Mouse (Mus musculus) hindbrain, embryonic 10.5 days (tissue): ENCODE measurements around the gene Bcas3. TPM values are rescaled to one million over a fixed set of nuclear protein-coding genes. Genes with fewer than 3 reads are reported as not detected.

ENCODE experiments used
- DNase-seq: peaks from one replicate; pipeline ENCODE4 v3.0.0-alpha.2; 2017; ENCODE audit warnings: low spot score
- H3K27ac ChIP-seq: fragments of 300-500 bp; sonication (generic); 2 replicates; pipeline ENCODE4 v1.5.1; 2016; ENCODE audit warnings: mild to moderate bottlenecking, moderate library complexity
- H3K27me3 ChIP-seq: fragments of 300-500 bp; sonication (generic); 2 replicates; pipeline ENCODE4 v1.6.1; 2016; ENCODE audit warnings: mild to moderate bottlenecking; ENCODE audit not compliant: poor library complexity, insufficient read depth, severe bottlenecking
- H3K36me3 ChIP-seq: fragments of 300-500 bp; sonication (generic); 2 replicates; pipeline ENCODE4 v1.6.1; 2016; ENCODE audit warnings: mild to moderate bottlenecking, moderate library complexity
- H3K4me1 ChIP-seq: fragments of 300-500 bp; sonication (generic); replicated peaks from 2 replicates; pipeline ENCODE4 v1.6.1; 2016; ENCODE audit warnings: mild to moderate bottlenecking
- H3K4me3 ChIP-seq: fragments of 300-500 bp; sonication (generic); 2 replicates; pipeline ENCODE4 v1.5.1; 2016; ENCODE audit warnings: mild to moderate bottlenecking, moderate library complexity
- H3K9me3 ChIP-seq: fragments of 300-500 bp; sonication (generic); 2 replicates; pipeline ENCODE4 v1.6.1; 2016; ENCODE audit warnings: mild to moderate bottlenecking, moderate library complexity
- WGBS: fragments of 180-500 bp; shearing (Covaris S2); methylation state at CpG from one replicate; pipeline ENCODE4 v1.1.7; 2016; 5-methylcytosine and 5-hydroxymethylcytosine counted together
- polyA plus RNA-seq: library from polyadenylated mRNA; unstranded; fragments of >200 nt; fragmentation: Nextera tagmentation; extraction: Ambion mirVana; gene quantifications from 2 replicates; pipeline ENCODE4 v1.2.1, GENCODE M21; 2016

Bcas3 gene
- polyA plus RNA-seq, 1 experiment from 2014 or later, result 37.3 TPM

- Histone ChIP-seq H3K36me3 (no peaks in the 10 kb centered on the region), H3K9me3 (no peaks in the 10 kb centered on the region), H3K4me1 (peaks cover 32% of the 10 kb centered on the region), H3K27me3 (peaks cover 21% of the 10 kb centered on the region), H3K27ac (no peak overlapping the region), H3K4me3 (no peak overlapping the region)
- no peak for DNase-seq
- 63% methylated on average over 5 of the region's 5 CpGs for WGBS
Observed at GRCm38 (mm10) chr11:85625206-85625605, 272.2 kb downstream of the Bcas3 start.

DNA sequence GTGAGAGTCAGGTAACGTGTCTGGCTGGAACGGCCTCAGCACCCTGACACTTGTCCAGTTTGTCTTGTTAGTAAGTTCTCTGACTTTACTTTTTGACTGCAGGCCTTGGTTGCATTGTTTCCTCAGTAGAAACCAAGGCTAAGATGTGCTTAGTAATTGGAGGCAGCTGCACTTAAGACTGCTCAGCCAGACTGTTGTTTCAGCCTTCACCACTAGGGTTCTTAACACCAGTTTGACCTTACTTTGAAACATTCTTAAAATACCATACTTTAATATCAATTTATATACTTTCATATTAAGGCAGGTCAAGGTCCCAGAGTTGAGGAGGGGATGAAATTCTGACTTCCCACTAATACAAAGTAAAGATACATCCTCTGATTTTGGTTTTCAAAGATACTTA is 273.9 kb downstream of the Bcas3 start:
- Histone ChIP-seq H3K9me3 (no peaks in the 10 kb centered on the region), H3K36me3 (no peaks in the 10 kb centered on the region), H3K4me3 (no peak overlapping the region), H3K4me1 (peaks cover 33% of the 10 kb centered on the region), H3K27me3 (peaks cover 21% of the 10 kb centered on the region), H3K27ac (no peak overlapping the region)
- no peak for DNase-seq
- 86% methylated on average over 2 of the region's 2 CpGs for WGBS

DNA sequence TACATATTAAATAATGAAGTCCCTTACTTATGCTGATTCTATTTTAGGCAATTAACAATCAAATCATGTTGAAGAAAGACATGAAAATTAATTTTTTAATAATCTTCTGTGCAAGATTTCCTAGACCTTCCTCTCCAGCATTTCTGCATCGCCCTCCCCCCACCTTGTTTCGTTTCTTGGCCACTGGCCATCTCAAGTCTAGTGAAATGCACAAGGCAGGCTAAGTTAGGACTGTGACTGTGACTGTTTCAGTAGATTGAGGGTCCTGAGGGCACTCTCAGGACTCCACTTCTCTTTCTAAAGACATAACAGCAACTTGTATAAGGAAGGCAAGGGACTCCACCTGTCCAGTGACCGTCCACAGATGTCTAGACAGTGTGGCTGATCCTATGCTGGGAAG is 274.4 kb downstream of the Bcas3 start:
- 90% methylated on average over 3 of the region's 3 CpGs for WGBS
- H3K27me3 ChIP-seq, result peaks cover 17% of the 10 kb centered on the region
- H3K36me3 ChIP-seq, result no peaks in the 10 kb centered on the region
- peaks cover 30% of the 10 kb centered on the region for H3K4me1 ChIP-seq
- H3K9me3 ChIP-seq, result no peaks in the 10 kb centered on the region
- H3K27ac ChIP-seq, result no peak overlapping the region
- no peak for DNase-seq
- H3K4me3 ChIP-seq, result no peak overlapping the region

DNA sequence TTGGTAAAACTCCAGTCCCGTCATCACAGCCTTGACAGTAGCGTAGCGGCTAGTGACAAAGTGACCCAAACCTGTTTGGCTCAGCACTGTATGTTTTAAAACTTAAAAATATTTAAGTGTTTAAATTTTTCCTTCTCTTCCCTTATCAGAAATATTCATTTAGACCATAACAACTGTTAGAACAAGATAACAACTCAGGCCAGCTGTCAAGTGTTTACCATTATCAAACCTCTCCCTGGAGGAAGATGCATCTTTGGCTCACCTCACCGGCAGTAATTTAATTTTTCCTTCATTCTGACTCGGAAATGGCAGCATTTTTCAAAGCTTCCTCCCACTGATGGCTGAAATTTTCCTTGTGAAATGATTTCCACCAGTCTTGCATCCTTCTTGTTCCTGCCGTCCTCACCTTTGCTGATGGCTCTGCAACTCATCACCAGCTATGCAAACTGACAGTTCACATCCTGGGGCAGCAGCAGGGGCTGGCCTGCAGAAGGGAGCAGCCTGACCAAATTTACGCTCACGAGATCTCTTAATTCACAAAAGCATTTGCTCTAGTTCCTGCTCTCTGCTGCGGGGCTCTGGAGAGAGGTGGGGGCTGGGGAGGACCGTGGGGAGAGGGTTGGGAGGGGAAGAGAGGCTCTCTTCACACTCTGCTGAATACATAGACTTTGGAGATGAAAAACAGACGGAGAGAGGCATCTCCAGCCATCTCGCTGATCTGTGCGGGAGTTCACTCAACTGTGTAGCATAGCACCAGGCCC is 275.5 kb downstream of the Bcas3 start:
- Histone ChIP-seq H3K9me3 (no peaks in the 10 kb centered on the region), H3K4me3 (no peak overlapping the region), H3K36me3 (no peaks in the 10 kb centered on the region), H3K4me1 (peaks cover 39% of the 10 kb centered on the region), H3K27me3 (peaks cover 13% of the 10 kb centered on the region; the same call in 1 of the 2 replicates), H3K27ac (peak overlapping the region; percentile 54)
- WGBS, result 41% methylated on average over 13 of the region's 13 CpGs
- DNase-seq, result no peak

DNA sequence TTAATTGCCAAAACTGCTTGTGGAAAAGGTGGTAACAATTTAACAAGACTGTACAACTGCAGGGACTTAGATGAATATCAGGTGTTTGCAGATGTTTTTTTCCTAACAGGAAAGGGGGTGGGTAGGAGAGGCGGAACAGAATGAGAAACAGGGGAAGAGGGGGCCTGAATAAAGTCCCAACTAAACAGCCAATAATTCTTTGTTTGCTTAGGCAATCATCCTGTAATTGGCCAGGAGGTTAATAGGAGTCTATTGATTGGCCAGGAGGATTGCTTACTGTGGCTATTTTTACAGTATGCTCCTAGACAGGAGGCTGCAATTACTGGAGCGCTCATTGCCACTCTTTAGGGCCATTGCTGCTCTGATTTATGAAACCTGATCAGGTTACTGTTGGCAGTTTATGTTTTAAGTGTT is 279.6 kb downstream of the Bcas3 start:
- DNase-seq, result no peak
- Histone ChIP-seq H3K4me1 (peaks cover 31% of the 10 kb centered on the region), H3K9me3 (no peaks in the 10 kb centered on the region), H3K36me3 (no peaks in the 10 kb centered on the region), H3K27me3 (0 out of 2 replicates have a peak, but pooled peaks cover 10% of the 10 kb centered on the region), H3K27ac (no peak overlapping the region), H3K4me3 (no peak overlapping the region)
- WGBS, result 73% methylated on average over 2 of the region's 2 CpGs

DNA sequence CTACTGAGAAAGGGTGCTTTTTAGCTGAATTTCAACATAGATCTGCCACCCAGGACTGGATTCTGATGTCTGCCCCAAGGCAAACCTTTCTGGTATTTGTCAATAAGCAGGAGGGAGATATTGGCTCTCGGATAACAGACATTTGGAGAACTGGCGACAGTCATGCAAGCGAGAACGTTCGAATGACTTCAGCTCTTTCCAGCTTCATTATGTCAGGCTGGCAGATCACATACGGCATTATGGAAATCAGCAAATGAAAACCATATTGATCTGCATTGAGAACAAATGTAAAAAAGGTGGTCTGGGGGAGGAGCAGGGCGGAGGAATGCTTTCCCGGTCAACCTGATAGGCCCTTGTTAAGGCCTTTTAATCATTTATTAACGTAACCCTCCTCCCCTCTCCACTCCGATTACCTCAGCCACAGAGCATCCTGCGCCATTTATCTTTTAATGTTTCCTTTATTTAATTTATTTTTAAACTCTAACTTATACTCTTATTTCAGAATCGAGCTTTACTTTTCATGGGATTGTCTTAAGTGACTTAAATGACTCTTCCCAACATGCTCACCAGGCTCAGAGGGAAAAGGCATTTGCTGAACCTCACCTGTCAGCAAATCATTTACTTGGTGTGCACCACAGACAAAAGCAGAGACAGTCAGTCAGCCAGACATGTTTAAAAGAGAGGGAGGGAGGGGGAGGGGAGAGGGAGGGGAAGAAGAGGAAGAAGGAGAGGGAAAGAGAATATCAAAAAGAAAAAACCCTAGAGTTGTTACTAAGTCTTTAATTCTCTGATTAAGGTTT is 285.9 kb downstream of the Bcas3 start:
- peaks cover 57% of the 10 kb centered on the region for H3K4me1 ChIP-seq
- 66% methylated on average over 12 of the region's 12 CpGs for WGBS
- no peaks in the 10 kb centered on the region for H3K9me3 ChIP-seq
- no peak for DNase-seq
- H3K36me3 ChIP-seq, result no peaks in the 10 kb centered on the region
- H3K4me3 ChIP-seq, result no peak overlapping the region
- H3K27me3 ChIP-seq, result no peaks in the 10 kb centered on the region
- no peak overlapping the region for H3K27ac ChIP-seq

DNA sequence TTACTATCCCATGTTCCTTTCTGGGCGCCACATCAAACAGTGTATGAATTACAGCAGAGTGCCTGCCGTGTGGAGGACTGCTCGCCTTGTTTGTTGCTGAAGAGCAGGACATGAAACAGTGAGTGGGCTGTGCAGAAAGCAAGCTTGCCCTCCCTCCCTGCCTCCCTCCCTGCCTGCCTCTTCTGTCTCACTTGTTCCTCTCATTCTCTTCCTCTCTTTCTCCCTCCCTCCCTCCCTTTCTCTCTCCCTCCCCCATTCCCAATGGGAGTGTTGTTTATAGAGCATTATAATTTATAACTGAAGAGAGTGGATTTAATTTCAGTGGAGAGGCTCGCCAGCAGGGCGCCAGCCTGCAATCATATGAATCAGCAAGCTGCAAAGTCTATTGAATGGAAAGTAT is 287.7 kb downstream of the Bcas3 start:
- DNase-seq, result no peak
- H3K4me1 ChIP-seq, result peaks cover 69% of the 10 kb centered on the region
- H3K27ac ChIP-seq, result peak overlapping the region; percentile 71

DNA sequence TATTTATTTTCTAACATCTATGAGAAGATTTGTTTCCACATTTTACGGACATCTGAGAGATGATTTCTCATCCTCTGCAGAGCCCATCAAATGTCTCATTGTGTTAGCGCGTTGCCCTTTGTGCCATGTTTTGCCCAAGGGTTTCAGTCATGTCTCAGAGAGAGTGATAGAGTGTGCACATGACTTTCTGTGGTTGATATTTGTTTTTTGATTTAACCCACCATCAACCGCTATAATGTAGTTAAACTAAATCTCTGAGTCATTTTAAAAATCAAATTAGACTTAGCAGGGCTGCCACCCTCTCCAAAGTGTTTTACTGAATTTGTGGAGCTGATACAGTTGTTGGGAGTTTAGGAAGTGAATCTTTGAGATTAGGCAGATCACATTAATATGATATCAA is 288.5 kb downstream of the Bcas3 start:
- H3K27me3 ChIP-seq, result no peaks in the 10 kb centered on the region
- H3K4me1 ChIP-seq, result peaks cover 73% of the 10 kb centered on the region
- no peaks in the 10 kb centered on the region for H3K36me3 ChIP-seq
- no peaks in the 10 kb centered on the region for H3K9me3 ChIP-seq
- WGBS, result 74% methylated on average over 4 of the region's 4 CpGs
- H3K4me3 ChIP-seq, result no peak overlapping the region
- DNase-seq, result no peak
- H3K27ac ChIP-seq, result peak overlapping the region; percentile 30

More for the DNA sequence above, 287.7 kb downstream of the Bcas3 start:
- H3K27me3 ChIP-seq, result no peaks in the 10 kb centered on the region
- WGBS, result 45% methylated on average over 5 of the region's 5 CpGs
- no peaks in the 10 kb centered on the region for H3K36me3 ChIP-seq
- H3K4me3 ChIP-seq, result no peak overlapping the region
- no peaks in the 10 kb centered on the region for H3K9me3 ChIP-seq

- 60% methylated on average over 6 of the region's 6 CpGs for WGBS
- Histone ChIP-seq H3K4me1 (peaks cover 73% of the 10 kb centered on the region), H3K27ac (peak overlapping the region; percentile 62; the same call in 1 of the 2 replicates), H3K27me3 (no peaks in the 10 kb centered on the region), H3K9me3 (no peaks in the 10 kb centered on the region), H3K4me3 (no peak overlapping the region), H3K36me3 (no peaks in the 10 kb centered on the region)
- DNase-seq, result no peak
Observed at GRCm38 (mm10) chr11:85642591-85642990, 289.6 kb downstream of the Bcas3 start.

- WGBS, result 92% methylated on average over 4 of the region's 4 CpGs
Observed at GRCm38 (mm10) chr11:85643025-85643424, 290.1 kb downstream of the Bcas3 start.

DNA sequence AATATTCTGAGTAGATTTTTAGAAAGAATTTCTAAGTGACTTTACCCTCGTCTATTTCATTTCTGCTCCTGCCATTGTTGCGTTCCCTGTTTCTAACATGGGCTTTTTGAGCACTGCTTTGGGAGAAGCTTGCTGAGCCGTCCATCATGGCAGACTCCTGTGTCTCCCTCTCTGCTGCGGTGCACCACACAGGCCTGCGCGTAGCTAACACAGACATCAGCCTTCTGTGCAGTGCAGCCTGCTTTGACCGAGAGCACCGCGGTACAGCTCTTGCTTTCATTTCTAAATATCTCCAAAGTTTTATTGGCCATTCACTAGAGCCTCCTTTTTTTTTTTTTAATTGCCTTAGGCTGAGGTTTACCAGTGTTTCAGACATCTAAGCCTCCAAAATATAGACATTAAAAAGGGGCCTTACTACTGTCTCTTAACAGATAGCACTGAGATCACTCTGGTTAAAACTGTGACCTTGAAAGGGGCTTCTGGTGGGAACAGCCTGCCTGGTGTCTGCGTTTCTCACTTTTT is 290.6 kb downstream of the Bcas3 start:
- no peaks in the 10 kb centered on the region for H3K9me3 ChIP-seq
- H3K4me1 ChIP-seq, result peaks cover 65% of the 10 kb centered on the region
- H3K27me3 ChIP-seq, result no peaks in the 10 kb centered on the region
- peak overlapping the region; percentile 45; the same call in 1 of the 2 replicates for H3K27ac ChIP-seq
- WGBS, result 73% methylated on average over 10 of the region's 10 CpGs
- no peak overlapping the region for H3K4me3 ChIP-seq
- H3K36me3 ChIP-seq, result no peaks in the 10 kb centered on the region
- no peak for DNase-seq

More at GRCm38 (mm10) chr11:85643025-85643424, 290.1 kb downstream of the Bcas3 start:
- peak overlapping the region; percentile 62; the same call in 1 of the 2 replicates for H3K27ac ChIP-seq
- no peaks in the 10 kb centered on the region for H3K9me3 ChIP-seq
- H3K27me3 ChIP-seq, result no peaks in the 10 kb centered on the region
- no peak overlapping the region for H3K4me3 ChIP-seq
- H3K36me3 ChIP-seq, result no peaks in the 10 kb centered on the region
- peaks cover 70% of the 10 kb centered on the region for H3K4me1 ChIP-seq
- no peak for DNase-seq

DNA sequence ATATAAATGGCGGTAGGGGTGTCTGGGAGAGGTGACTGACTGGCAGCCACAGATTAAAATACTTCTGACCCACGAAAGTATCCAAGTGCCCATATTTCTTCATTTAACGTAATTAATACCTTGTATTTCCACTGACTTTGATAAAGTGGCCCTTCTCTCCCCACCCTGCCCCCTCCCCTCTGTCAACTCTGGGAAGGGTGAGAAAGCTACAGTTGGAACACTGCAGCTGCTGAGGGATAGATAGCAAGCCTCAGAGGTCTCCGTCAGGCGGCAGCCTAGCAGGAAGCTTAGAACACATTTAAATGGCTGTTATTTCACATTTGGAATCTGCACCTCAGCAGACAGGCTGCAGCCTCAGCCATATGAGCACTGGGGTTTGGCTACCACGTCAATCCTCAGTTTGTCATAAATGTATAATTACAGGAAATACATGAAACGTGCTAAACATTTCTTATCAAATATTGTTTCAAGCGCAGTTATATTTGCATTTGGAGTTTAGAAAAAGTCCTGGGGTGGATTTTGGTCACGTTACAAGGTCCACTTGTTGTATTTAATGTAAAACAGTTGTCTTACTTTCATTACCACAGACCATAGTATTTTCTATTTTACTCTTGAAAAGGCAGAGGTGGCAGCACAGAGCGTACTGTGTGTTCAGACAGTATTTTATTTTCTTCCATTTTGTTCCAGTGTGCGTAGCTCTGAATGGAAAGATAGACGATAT is 291.2 kb downstream of the Bcas3 start:
- DNase-seq, result no peak
- WGBS, result 79% methylated on average over 12 of the region's 12 CpGs
- Histone ChIP-seq H3K4me3 (no peak overlapping the region), H3K4me1 (peaks cover 59% of the 10 kb centered on the region), H3K27ac (peak overlapping the region; percentile 45), H3K9me3 (no peaks in the 10 kb centered on the region), H3K27me3 (no peaks in the 10 kb centered on the region), H3K36me3 (no peaks in the 10 kb centered on the region)
